Mouse (Mus musculus) c-Kit-positive CD71-negative TER-119-negative erythroid progenitor cells, embryonic 14.5 days (primary cell): ENCODE data around the gene Gm4836.
"Not testable (repeated sequence)": the region's sequence is repeated elsewhere in the genome, so short reads cannot be mapped to it uniquely, and the experiment has no call there.

Experiments
- DNase-seq: peaks from one replicate; pipeline ENCODE4 v3.0.0-alpha.2; 2013; ENCODE audit warnings: low read depth

Gene Gm4836

GRCm38 (mm10) chrX:28293532-28293931 is at the start of gene Gm4836:
Gene Gm4836 (minus strand): TSS chrX:28293632.
- DNase-seq, result not testable (repeated sequence)
